Mouse (Mus musculus): ENCODE measurements around the gene AY074887. TPM values are rescaled to one million over a fixed set of nuclear protein-coding genes. Genes with fewer than 3 reads are reported as not detected.

AY074887 gene
- 0.35 and 0.72 TPM in 2 replicates for polyA plus RNA-seq (2015; fragmentation: Nextera tagmentation; extraction: Ambion mirVana)

GRCm38 (mm10) chr9:54950575-54951321 lies at the start of gene AY074887, which contains the start of gene Psma4:
Gene AY074887, minus strand, starts transcription at chr9:54950998.
Gene Psma4, plus strand, starts transcription at chr9:54950790.

GRCm38 (mm10) chr9:54980674-54981073 lies 29.9 kb upstream of the AY074887 start, which contains the start of gene Chrna5:
Gene Chrna5, plus strand, starts transcription at chr9:54980880.

GRCm38 (mm10) chr9:54917010-54917677 lies 33.7 kb downstream of the AY074887 start, which contains the start of gene Hykk:
Gene Hykk, plus strand, starts transcription at chr9:54917283.

Other genes with a start within 250 kb of the AY074887 start
- 68.7 and 78.0 TPM in 2 replicates for gene Wdr61, start 216.5 kb downstream of the AY074887 start, polyA plus RNA-seq (2015; fragmentation: Nextera tagmentation; extraction: Ambion mirVana)
- gene Crabp1, start 186.2 kb downstream of the AY074887 start, polyA plus RNA-seq (2015; fragmentation: Nextera tagmentation; extraction: Ambion mirVana): 34.3 and 37.0 TPM in 2 replicates
- 10.9 and 12.5 TPM in 2 replicates for gene Ireb2, start 87.2 kb downstream of the AY074887 start, polyA plus RNA-seq (2015; fragmentation: Nextera tagmentation; extraction: Ambion mirVana)
- gene Hykk, start 33.7 kb downstream of the AY074887 start, polyA plus RNA-seq (2015; fragmentation: Nextera tagmentation; extraction: Ambion mirVana): 1.9 and 2.2 TPM in 2 replicates
- 216 and 239 TPM in 2 replicates for gene Psma4, start 208 bp downstream of the AY074887 start, polyA plus RNA-seq (2015; fragmentation: Nextera tagmentation; extraction: Ambion mirVana)
- 0.19 and 0.33 TPM in 2 replicates for gene Chrna5, start 29.9 kb upstream of the AY074887 start, polyA plus RNA-seq (2015; fragmentation: Nextera tagmentation; extraction: Ambion mirVana)
- not detected in 2 replicates for gene Chrna3, start 75.6 kb upstream of the AY074887 start, polyA plus RNA-seq (2015; fragmentation: Nextera tagmentation; extraction: Ambion mirVana)
- 0.04 TPM in 1 of 2 replicates, not detected in the other for gene Chrnb4, start 97.8 kb upstream of the AY074887 start, polyA plus RNA-seq (2015; fragmentation: Nextera tagmentation; extraction: Ambion mirVana)
- gene Ube2q2, start 197.9 kb upstream of the AY074887 start, polyA plus RNA-seq (2015; fragmentation: Nextera tagmentation; extraction: Ambion mirVana): 19.0 and 20.1 TPM in 2 replicates